Mouse (Mus musculus) c-Kit-positive CD71-positive TER-119-positive erythroid progenitor cells, embryonic 14.5 days (primary cell): ENCODE results near the gene Tmub2.

Experiments
- DNase-seq: peaks from one replicate; pipeline ENCODE4 v3.0.0-alpha.2; 2013; ENCODE audit warnings: low spot score

The Tmub2 gene

GRCm38 (mm10) chr11:102308104-102308503 lies 23.4 kb downstream of the Tmub2 start:
- no peak for DNase-seq

DNA sequence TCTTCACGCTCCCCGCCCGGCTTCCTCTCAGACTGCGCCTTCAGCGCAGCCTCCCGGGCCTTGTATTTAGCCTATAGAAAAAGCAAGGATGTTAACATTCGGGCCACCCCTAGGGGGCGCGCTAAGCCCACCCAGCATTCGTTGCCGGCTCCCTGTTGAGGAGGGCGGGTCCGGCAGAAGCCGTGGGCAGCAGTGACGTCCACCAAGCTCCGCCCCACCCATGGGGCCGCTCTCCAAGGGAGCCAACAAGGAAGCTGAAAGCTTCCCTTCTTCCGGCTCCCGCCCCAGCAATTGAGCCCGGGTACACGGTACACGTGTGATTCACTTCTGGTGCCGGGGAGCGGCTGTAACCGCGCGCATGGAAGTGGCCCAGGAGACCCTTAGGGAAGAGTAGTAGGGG lies 24.2 kb downstream of the Tmub2 start:
- DNase-seq, result peak; percentile 98

DNA sequence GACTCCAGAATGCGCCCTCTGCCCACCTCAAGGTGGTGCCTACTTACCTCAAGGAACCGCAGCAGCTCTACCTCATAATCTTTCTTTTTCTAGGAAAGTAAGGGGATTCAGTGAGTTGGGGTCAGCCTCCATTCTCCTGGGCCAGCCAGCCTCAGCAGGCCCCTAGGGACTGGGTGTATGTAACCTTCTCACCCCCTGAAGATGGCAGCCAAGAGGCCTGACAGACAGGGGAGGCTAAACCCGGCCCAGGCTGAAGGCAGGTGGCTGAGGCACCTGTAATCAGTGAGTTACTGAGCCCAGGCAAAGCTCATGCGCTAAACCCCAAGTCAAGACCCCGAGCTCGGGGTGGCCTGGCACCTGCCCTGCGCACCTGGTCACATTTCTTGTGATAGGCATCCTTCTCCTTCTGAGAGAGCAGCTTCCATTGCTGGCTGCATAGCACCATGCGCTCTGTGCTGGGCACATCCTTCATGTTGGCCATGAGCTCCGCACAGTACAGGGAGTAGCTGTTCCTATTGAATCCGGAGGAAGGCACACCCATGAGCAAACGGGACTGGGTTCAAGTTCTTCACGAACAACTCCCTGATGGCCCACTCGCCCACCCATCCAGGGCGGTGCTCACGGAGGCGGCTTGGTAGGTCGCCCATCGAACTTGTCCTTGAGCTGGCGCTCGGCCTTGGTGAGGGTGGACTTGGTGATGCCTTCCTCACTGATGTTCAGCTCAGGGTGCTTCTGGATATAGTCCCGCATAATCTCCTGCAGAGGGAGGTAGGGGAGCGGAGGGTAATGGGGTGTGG lies 25.3 kb downstream of the Tmub2 start:
- no peak for DNase-seq

DNA sequence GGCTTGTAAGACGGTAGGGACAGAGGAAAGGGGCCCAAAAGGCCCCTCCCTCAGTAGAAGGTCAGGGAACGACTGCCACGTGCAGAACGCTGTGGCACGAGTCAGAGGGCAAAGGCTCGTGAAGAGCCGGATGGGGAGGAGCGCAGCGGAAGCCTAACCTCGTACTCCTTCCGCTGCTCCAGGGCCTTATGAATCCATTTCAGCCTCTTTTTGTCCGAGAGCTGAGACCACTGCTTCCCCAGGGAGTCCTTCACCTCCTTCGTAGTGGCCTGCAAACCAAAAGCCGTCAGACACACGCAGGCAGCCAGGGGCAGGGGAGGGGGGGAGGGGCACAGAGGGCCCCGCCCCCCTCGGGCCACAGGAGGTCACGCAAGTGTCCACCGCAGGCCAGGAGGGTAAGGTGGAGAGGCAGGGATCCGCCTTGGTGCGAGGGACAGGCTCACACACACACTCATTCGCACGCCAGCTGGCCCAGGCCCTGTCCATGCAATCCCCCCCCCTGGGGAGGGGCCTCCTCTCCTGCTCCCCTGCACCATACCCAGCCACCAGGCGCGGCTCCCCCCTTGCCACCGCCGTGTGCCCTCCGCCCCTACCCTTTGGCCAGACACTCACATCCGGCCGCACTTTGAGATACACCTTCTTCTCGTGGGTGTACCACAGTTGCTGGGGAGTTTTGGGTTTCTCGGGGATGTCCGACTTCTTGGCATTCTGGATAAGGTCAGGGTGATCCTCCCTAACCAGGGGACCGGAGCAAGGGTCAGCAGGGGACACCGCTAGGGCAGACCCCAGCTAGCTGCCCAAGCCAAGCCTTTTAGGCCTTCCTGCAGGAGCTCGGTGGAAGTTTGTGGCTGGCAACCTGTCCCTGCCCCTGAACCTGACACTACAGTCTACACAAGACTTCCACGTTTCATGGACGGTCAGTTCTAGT lies 26.3 kb downstream of the Tmub2 start:
- DNase-seq, result no peak

DNA sequence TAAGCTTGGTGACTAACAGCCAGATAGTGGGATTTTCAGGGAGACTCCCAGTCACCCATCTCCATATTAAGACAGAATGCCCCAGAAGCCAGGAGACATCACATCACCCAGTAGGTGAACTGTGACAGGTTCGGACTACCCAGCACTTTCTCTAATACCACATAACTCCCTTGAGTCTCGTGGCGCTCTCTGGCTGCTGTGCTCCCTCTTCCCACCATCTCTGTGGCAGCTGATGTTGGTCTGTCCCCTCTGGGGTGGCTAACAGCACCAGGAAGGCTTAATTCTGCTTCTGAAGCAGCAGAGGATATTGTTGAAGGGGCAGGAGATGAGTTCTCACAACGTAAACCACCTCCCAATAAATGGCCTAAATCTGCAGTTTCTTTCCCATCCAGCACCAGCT lies 27.2 kb downstream of the Tmub2 start:
- no peak for DNase-seq

GRCm38 (mm10) chr11:102312586-102312985 lies 27.9 kb downstream of the Tmub2 start:
- DNase-seq, result no peak

DNA sequence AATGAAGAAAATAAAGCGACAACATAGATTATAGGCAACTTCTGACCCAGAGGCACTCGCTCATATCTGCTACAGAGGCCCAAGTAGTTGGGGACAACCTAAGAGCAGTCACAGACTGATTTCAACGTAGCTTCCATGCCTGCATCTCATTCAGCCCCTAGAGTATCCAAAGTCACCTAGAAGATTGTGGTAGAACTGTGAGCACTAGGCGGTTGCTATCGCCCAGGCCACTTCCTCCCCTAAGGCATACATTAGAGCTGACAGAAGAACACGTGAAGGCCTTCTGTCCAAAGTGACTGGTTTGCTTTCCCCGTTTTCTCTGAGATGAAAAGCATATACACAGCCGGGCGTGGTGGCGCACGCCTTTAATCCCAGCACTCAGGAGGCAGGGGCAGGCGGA lies 29.6 kb downstream of the Tmub2 start:
- no peak for DNase-seq

DNA sequence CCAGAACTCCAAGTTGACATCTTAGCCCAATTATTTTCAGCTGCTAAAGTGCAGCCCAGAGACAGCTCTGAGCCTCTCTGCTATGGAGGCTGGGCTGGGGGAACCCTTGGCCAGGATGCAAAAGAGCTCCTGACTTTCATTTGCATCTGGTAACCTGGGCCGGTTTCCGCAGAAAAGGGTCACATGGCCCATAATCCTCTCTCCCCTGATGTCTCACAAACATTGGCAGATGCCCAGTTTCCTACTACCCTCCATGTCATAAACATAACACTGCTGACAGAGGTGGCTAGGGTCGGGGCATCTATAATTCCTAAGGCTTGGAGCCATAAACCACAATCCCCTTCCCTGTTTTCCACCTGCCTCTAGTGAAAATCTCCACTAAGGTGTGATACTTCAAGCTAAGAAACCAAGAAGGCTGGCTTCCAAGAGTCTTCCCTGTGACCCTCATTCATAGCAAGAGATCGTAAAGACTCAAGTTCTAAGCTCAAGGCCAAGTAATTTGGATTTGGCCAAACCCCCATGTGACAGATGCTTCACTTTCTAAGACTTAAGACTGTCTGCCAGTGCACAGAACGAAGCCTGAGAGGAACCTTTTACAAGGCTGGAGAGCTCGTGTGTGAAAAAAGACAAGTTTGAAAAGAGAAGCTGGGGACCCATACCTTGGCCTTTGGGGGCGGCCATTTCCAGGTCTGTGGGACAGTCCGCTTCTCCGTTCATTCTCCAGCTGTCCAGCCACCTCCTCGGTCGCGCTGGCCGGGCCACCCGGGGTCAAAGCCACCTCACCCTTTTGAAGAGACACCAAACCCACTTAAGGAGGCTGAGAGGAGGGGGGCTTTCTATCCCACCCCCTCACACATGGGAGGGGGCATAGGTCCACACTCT lies 31.2 kb downstream of the Tmub2 start:
- no peak for DNase-seq

GRCm38 (mm10) chr11:102316572-102317297 lies 32.0 kb downstream of the Tmub2 start:
- peak; percentile 93 for DNase-seq

DNA sequence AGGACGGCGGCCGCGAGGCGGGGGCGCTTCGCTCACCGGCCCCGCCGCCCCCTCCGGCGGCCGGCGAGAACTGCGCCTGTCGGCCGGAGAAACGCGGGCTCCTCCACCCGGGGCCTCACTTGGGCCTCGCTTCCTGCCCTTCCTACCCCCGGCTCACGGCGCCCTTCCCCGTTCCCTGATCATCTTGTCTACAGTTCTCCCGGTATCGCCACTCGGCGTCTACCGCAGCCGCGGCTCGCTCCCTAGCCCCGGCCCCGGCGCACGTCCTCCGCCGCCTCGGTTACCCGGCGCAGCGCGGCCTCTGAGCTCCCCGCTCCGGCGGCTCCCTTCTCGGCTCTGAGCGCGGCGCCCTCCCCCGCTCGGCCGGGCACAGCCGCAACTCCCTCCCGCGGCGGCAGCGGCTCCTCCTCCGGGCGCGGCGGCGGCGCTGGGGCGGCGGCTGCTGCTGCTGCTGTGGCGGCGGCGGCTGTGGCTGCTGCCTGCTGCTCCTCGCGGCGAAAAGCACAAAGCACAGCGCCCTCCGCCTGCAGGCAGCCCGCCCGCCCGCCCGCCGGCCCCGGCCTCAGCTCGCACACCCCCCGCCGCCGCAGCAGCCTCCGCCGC lies 32.7 kb downstream of the Tmub2 start:
- DNase-seq, result no peak

DNA sequence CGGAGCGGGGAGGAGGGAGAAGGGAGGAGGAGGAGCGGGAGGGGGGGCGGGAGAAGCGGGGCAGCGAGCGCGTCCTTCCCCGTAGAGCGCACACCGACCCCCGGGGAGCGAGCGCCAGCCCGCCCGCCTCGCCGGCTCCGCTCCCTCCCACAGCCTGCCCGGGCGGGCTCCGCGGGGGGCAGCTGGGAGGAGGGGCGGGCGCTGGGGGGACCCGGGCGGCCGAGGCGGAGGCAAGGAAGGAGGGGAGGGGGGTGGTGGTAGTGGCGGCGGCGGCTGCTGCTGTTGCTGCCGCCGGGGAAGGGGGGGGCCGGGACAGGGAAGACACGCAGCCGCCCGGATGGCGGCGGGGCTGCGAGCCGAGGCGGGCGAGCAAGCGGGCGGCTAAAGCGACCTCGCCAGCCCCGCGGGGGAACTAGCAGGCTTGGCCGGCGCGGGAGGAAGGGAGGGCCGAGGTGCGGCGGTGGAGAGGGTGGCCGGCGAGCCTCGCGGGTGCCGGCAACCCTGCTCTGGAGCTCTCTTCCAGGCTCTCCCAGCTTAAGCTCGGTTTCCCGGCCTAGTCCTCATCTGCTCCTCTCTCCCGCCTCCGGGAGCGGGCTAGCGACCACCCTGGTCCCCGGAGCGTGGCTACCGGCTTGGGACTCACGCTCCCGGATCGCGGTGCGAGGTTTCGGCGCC lies 33.3 kb downstream of the Tmub2 start:
- DNase-seq, result peak; percentile 53

- peak; percentile 57 for DNase-seq
Measured at GRCm38 (mm10) chr11:102318576-102319409, 34.1 kb downstream of the Tmub2 start.

- peak; percentile 77 for DNase-seq
Measured at GRCm38 (mm10) chr11:102319410-102319792, 34.7 kb downstream of the Tmub2 start, which contains the start of gene Ubtf. Gene Ubtf, minus strand, starts transcription at chr11:102319742.

DNA sequence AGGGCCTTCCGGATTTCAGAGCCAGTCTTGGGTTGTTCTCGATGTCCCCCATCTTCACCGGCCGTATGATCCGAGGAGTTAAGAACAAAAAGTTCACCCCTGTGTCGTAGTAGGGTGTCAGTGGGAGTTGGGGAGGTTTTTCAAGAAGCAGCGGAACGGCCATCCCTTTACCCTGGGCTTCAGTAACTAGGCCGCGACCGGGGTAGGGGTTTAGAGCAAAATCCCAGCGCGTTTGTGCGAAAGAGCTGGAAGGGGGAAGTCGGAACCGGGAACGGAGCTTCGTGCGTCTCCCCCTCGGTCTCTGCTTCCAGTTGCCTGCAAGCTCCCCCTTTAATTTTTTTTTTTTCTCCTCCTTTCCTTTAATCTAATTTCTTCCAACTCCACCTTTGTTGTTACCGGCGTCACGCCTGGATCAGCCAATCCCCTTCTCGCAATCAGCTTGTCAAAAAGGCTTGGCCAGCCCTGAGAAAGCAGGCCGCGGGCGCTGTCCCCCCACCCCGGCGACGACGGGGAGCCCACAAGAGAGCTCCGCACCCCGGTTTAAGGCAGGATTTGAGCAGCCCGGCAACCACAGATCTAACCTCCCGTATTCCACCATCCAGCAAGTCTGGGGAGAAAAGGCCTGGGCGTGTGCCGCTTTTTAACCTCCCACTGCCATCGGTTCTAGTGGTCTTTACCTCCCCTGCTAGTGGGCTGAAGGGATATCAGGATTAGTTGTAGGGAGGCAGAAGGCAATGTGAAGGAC lies 35.4 kb downstream of the Tmub2 start:
- DNase-seq, result peak; percentile 88

DNA sequence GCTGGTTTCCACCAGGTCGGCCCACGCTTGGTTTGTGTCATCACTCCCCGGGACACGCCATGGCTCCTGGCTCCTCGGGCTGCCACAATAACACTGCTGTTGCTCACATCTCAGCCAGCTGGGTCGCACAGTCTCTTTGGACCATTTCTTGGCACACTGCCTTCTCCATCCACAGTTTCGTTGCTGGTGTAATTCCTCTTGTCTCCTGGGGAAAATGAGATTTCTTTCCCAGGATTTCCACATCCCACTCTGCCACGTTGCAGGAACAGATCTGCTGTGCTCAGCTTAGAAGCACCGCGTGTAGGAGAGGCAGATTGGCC lies 35.9 kb downstream of the Tmub2 start:
- no peak for DNase-seq

DNA sequence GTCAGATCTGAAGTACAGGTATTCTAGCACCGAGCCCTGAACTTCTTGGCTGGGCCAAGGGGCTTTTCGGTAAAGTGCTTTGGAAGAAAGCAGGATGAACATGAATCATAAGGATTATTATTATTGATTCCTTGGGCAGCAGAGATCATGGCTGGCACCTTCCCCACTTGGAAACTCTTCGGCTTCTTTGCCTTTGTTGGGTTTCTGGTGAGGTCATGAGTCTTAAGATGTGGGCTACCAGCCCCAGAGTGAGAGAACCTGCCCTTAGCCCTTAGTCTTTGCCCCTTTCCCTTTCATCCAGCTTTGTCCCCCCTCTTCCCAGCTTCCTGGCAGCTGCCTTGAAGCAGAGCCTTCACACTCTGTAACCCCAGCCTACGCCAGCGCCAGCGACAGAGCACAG lies 37.2 kb downstream of the Tmub2 start:
- no peak for DNase-seq

GRCm38 (mm10) chr11:102323516-102323915 lies 38.8 kb downstream of the Tmub2 start:
- DNase-seq, result no peak

DNA sequence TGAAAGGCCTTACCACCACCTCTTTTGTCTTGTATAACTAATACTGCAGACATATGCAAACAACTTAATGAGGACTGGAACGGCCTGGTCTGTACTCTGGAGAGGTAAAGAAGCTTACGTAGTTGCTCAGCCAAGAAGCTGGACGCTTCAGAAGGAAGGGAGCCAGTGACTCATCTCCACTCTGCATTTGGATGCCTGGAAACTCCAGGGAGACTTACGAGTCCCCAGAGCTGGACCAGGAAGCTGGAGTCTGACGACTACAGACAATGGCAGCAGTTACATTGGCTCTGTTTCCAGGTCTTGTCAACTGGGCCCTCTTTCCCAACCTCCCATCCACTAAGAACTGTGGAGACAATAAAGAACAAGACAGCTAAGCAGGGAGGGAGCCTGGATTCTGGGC lies 42.5 kb downstream of the Tmub2 start:
- no peak for DNase-seq

GRCm38 (mm10) chr11:102327839-102328238 lies 43.1 kb downstream of the Tmub2 start:
- DNase-seq, result no peak
